Mouse (Mus musculus) embryonic facial prominence, embryonic 15.5 days (tissue): Measurements from ENCODE around the gene Ier3. TPM values are rescaled to one million over a fixed set of nuclear protein-coding genes. Genes with fewer than 3 reads are reported as not detected.
A peak's percentile ranks its signal among the peaks of the same experiment; 100 is the strongest.

ENCODE experiments used
- ATAC-seq: fragments of 200-750 bp; cut with Nextera tagmentation; 2 replicates; pipeline ENCODE4 v1.8.0; 2017; ENCODE audit warnings: low read depth, moderate TSS enrichment; ENCODE audit not compliant: insufficient number of reproducible peaks, low FRiP score, low TSS enrichment
- H3K27ac ChIP-seq: fragments of 300-500 bp; sonication (generic); replicated peaks from 2 replicates; pipeline ENCODE4 v1.5.1; 2015; ENCODE audit warnings: mild to moderate bottlenecking, inconsistent platforms
- H3K27me3 ChIP-seq: fragments of 300-500 bp; sonication (generic); 2 replicates; pipeline ENCODE4 v1.6.1; 2015; ENCODE audit warnings: inconsistent platforms
- H3K36me3 ChIP-seq: fragments of 300-500 bp; sonication (generic); 2 replicates; pipeline ENCODE4 v1.6.1; 2015; ENCODE audit warnings: mild to moderate bottlenecking, inconsistent platforms
- H3K4me1 ChIP-seq: fragments of 300-500 bp; sonication (generic); 2 replicates; pipeline ENCODE4 v1.6.1; 2015; ENCODE audit warnings: inconsistent platforms
- H3K4me2 ChIP-seq: fragments of 300-500 bp; sonication (generic); replicated peaks from 2 replicates; pipeline ENCODE4 v1.6.1; 2015; ENCODE audit warnings: mild to moderate bottlenecking, inconsistent platforms
- H3K4me3 ChIP-seq: fragments of 300-500 bp; sonication (generic); replicated peaks from 2 replicates; pipeline ENCODE4 v1.5.1; 2015; ENCODE audit warnings: mild to moderate bottlenecking, inconsistent platforms
- H3K9ac ChIP-seq: fragments of 300-500 bp; sonication (generic); 2 replicates; pipeline ENCODE4 v1.6.1; 2015; ENCODE audit warnings: inconsistent platforms
- H3K9me3 ChIP-seq: fragments of 300-500 bp; sonication (generic); replicated peaks from 2 replicates; pipeline ENCODE4 v1.6.1; 2016; ENCODE audit warnings: inconsistent platforms
- WGBS: fragments of 180-500 bp; shearing (Covaris S2); methylation state at CpG from one replicate; pipeline ENCODE4 v1.1.7; 2015; 5-methylcytosine and 5-hydroxymethylcytosine counted together
- microRNA-seq: library from miRNA; unstranded; fragments of <30 nt; microRNA quantifications from one replicate; pipeline ENCODE4, GENCODE M21; 2016; ENCODE audit warnings: borderline number of aligned reads
- polyA plus RNA-seq: library from polyadenylated mRNA; unstranded; fragments of >200 nt; fragmentation: Nextera tagmentation; extraction: Ambion mirVana; gene quantifications from 2 replicates; pipeline ENCODE4 v1.2.1, GENCODE M21; 2015

The Ier3 gene
- polyA plus RNA-seq, 1 experiment from 2014 or later = 30.2 TPM

- Histone ChIP-seq H3K27ac (peak overlapping the region; percentile 78), H3K9ac (peak overlapping the region; percentile 35), H3K9me3 (no peaks in the 10 kb centered on the region), H3K36me3 (peaks cover 30% of the 10 kb centered on the region), H3K4me3 (peak overlapping the region; percentile 72), H3K4me1 (peaks cover 60% of the 10 kb centered on the region), H3K4me2 (peak overlapping the region; percentile 77), H3K27me3 (no peaks in the 10 kb centered on the region)
- ATAC-seq = no peak
- WGBS = 36% methylated on average over 9 of the region's 9 CpGs
These were observed 48.8 kb downstream of the Ier3 start for GRCm38 (mm10) chr17:35870151-35870883.

GRCm38 (mm10) chr17:35870884-35871696 is 49.6 kb downstream of the Ier3 start:
- H3K27ac ChIP-seq = peak overlapping the region; percentile 78; the same call in 1 of the 2 replicates
- H3K4me1 ChIP-seq = peaks cover 60% of the 10 kb centered on the region
- H3K9ac ChIP-seq = no peak overlapping the region
- H3K4me3 ChIP-seq = peak overlapping the region; percentile 72
- H3K4me2 ChIP-seq = peak overlapping the region; percentile 77
- 79% methylated on average over 8 of the region's 8 CpGs for WGBS
- ATAC-seq = no peak
- H3K27me3 ChIP-seq = no peaks in the 10 kb centered on the region
- peaks cover 35% of the 10 kb centered on the region for H3K36me3 ChIP-seq
- H3K9me3 ChIP-seq = no peaks in the 10 kb centered on the region

Small RNA genes within 50 kb of the gene (microRNA-seq; reads per million reads assigned to microRNA genes)
- 0.52 reads per million for gene Gm28033

Other genes starting within 250 kb of the Ier3 start
- 0.25 and 0.81 TPM in 2 replicates for gene Sfta2, start 220.1 kb upstream of the Ier3 start, polyA plus RNA-seq
- gene Gm9573, start 195.0 kb upstream of the Ier3 start, polyA plus RNA-seq = 0.17 TPM in 1 of 2 replicates, not detected in the other
- gene Mucl3, start 178.0 kb upstream of the Ier3 start, polyA plus RNA-seq = 0.36 TPM in 1 of 2 replicates, not detected in the other
- gene Vars2, start 154.1 kb upstream of the Ier3 start, polyA plus RNA-seq = 16.6 and 19.0 TPM in 2 replicates
- gene Gtf2h4, start 147.9 kb upstream of the Ier3 start, polyA plus RNA-seq = 35.4 and 39.5 TPM in 2 replicates
- 95.1 and 100 TPM in 2 replicates for gene Ddr1, start 117.1 kb upstream of the Ier3 start, polyA plus RNA-seq
- gene Flot1, start 1.5 kb downstream of the Ier3 start, polyA plus RNA-seq = 64.4 and 72.6 TPM in 2 replicates
- 823 TPM in 2 replicates for gene Tubb5, start 16.6 kb downstream of the Ier3 start, polyA plus RNA-seq
- gene Mdc1, start 19.8 kb downstream of the Ier3 start, polyA plus RNA-seq = 12.0 and 16.1 TPM in 2 replicates
- 53.2 and 55.2 TPM in 2 replicates for gene Nrm, start 39.6 kb downstream of the Ier3 start, polyA plus RNA-seq
- gene Ppp1r18, start 43.9 kb downstream of the Ier3 start, polyA plus RNA-seq = 28.5 and 30.3 TPM in 2 replicates
- gene Dhx16, start 58.1 kb downstream of the Ier3 start, polyA plus RNA-seq = 40.7 and 50.6 TPM in 2 replicates
- gene 2310061I04Rik, start 75.7 kb downstream of the Ier3 start, polyA plus RNA-seq = 22.3 and 23.9 TPM in 2 replicates
- 64.5 and 77.7 TPM in 2 replicates for gene Atat1, start 88.4 kb downstream of the Ier3 start, polyA plus RNA-seq
- 72.5 and 75.7 TPM in 2 replicates for gene Mrps18b, start 94.7 kb downstream of the Ier3 start, polyA plus RNA-seq
- gene Ppp1r10, start 94.8 kb downstream of the Ier3 start, polyA plus RNA-seq = 39.2 and 39.5 TPM in 2 replicates
- 89.0 and 92.2 TPM in 2 replicates for gene Abcf1, start 148.1 kb downstream of the Ier3 start, polyA plus RNA-seq
- 59.7 and 61.5 TPM in 2 replicates for gene Gnl1, start 158.2 kb downstream of the Ier3 start, polyA plus RNA-seq
- gene Prr3, start 158.6 kb downstream of the Ier3 start, polyA plus RNA-seq = 37.8 and 41.4 TPM in 2 replicates
- 3.0 and 3.7 TPM in 2 replicates for gene H2-T24, start 198.9 kb downstream of the Ier3 start, polyA plus RNA-seq
- 24.9 and 26.4 TPM in 2 replicates for gene H2-T23, start 211.2 kb downstream of the Ier3 start, polyA plus RNA-seq
- gene H2-T22, start 221.1 kb downstream of the Ier3 start, polyA plus RNA-seq = 26.8 and 27.2 TPM in 2 replicates
- gene Gm6034, start 221.3 kb downstream of the Ier3 start, polyA plus RNA-seq = 0.11 TPM in 1 of 2 replicates, not detected in the other
- 0.12 TPM in 1 of 2 replicates, not detected in the other for gene Gm11127, start 236.7 kb downstream of the Ier3 start, polyA plus RNA-seq